Mouse (Mus musculus): ENCODE data around the gene Hoxb2.

Gene Hoxb2

DNA sequence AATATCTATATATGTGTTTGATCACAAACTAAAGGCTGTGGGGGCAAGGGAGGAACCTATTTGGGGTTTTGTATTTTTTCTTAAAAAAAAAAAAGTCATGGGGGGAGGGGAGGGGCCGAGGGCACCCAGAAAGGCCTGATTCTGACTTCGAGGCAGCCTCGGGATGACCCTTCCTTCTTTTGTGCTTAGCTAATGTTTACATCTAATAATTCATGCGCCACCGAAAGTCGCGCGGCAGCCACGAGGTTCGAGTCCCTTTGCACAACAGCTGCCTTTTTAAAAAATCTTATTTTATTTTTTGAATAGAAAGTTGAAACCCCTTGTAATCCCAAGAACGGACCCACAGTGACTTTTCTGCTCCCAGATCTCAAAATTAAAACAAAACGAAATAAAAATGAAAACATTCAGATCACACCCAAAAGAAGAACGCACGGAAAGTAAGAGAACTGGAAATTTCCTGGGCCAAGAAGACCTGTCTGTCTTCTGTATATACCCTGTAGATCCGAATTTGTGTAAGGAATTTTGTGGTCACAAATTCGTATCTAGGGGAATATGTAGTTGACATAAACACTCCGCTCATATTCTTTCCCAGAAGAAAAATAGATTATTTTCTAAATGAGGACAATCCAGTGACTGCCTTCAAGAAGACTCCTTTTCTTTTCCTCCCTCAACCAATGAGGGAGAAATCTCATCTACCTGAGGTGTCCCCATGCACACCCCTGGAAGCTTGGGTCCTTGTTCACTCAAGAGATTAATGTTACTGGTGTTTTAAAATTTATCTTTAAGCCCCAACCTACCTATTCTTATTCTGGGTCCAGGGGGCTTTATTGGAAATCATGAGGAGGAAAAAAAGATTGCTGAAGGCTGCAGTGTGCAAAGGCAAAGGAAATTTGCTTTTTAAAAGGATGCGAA, 33.4 kb upstream of the Hoxb2 start:
- no peak for DNase-seq (ENCODE audit: low read depth)

DNA sequence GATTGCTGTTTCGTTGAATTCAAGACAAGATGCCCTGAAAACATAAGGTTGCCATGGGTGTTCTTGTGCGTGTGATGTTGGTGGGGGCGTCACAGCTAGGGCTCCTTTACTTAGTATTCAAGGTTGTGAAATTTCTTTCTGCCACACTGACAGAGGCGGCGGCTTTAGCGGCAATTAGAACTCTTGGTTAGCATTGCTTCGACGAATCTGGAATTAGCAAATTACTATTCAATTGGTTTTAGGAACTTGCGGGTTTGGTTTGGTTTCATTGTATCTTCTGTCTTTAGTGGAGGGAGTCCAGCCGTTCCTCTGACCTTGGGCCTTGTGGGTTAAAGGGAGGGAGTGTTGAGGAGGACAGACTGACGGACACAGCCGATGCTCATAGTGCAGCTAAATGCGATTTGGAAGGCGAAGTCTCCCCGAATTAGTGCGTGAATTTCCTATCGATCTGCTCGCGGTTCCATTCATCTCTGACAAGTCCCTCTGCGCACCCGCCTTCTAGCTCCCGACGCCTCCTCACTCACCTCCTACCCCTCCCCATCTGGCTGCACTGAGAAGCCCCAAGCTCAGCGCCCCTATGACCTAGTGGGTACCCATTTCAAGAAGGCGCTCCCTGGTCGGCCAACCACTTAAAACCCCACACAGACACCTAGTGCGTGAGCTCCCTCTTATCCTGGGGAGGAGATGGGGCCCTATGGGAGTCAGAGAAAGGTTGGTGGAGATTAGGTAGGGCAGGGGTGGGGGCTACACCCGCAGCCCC, 32.5 kb upstream of the Hoxb2 start, which contains the start of gene Hoxb4:
Gene Hoxb4, plus strand, starts transcription at position 660 of the 760 bp plus-strand sequence.
- DNase-seq (ENCODE audit: low read depth) = no peak

DNA sequence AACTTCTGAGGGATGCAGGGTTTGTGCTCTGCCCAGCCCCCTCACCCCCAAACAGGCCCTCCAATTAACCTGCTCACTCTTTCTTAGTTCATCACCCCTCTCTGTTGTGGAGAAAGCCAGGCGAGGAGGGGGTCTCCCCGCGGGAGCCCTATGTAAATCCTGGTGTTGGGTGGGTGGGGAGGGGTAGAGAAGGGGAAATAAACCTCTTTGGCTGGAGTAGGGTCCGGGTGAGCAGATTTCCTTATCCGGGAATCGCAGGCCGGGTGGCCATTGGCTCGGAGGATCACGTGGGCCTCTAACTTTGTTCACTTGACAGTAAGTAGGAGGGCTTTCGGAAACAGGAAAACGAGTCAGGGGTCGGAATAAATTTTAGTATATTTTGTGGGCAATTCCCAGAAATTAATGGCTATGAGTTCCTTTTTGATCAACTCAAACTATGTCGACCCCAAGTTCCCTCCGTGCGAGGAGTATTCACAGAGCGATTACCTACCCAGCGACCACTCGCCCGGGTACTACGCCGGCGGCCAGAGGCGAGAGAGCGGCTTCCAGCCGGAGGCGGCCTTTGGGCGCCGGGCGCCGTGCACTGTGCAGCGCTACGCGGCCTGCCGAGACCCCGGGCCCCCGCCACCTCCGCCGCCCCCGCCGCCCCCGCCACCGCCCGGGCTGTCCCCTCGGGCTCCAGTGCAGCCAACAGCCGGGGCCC, 31.8 kb upstream of the Hoxb2 start:
- DNase-seq (ENCODE audit: low read depth) = no peak

DNA sequence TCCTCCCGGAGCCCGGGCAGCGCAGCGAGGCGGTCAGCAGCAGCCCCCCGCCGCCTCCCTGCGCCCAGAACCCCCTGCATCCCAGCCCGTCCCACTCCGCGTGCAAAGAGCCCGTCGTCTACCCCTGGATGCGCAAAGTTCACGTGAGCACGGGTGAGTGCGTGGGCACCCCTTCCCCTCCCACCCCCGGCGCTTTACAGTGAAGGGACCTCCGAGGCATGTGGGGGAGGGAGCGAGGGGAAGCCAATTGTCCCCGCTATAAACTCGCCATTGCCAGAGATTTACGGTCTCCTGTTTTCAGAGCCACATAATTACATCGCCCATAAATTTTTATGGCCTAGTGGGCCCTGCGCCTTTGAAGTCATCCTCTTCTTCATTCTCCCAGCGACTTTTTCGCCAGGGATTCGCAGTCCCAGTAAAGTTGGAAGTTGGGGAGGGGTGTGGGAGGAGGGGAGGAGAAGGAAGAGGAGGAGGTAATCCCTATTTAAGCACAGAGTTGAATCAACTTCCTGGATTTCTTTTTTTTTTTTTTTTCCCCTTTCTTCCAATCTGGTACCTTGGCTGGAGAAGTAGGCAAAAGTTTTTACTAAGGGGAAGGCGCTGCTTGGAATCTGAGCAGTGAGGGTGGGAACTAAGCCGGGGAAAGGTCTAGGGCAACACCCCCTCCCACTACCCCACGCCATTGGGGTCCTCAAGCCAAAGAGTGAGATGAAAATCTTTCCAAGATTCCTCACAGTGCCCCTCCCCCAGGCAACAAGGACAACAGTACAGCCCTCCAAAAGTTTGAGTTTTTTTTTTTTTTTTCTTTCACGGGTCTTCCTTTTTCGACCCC, 31.0 kb upstream of the Hoxb2 start:
- DNase-seq (ENCODE audit: low read depth) = no peak

DNA sequence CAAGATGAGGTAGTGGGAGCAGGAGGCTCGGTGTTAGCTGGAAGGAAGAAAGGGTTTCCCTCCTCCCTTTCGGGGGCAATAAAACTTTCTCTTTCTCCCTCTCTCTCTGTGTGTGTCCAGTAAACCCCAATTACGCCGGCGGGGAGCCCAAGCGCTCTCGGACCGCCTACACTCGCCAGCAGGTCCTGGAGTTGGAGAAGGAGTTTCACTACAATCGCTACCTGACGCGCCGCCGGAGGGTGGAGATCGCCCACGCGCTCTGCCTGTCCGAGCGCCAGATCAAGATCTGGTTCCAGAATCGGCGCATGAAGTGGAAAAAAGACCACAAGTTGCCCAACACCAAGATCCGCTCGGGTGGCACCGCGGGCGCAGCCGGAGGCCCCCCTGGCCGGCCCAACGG, 30.4 kb upstream of the Hoxb2 start:
- DNase-seq (ENCODE audit: low read depth) = no peak

DNA sequence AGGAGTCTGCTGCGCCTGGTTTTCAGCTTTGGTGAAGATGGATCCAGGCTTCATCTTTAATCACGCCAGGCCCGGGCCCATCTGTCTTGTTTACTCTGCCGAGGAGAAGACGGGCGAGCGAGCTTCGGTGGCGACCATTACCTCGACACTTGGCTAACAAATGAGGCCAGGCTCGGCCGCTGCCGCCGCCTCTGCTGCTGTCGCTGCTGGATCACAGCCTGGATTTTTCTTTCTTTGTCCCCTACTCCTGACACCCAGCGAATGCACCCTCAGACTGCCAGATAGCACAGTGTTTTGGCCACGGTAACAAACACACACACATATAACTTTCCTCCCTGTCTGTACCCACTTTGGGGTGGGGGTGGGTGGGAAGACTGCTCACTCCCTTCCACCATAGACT, 29.6 kb upstream of the Hoxb2 start:
- DNase-seq (ENCODE audit: low read depth) = no peak

DNA sequence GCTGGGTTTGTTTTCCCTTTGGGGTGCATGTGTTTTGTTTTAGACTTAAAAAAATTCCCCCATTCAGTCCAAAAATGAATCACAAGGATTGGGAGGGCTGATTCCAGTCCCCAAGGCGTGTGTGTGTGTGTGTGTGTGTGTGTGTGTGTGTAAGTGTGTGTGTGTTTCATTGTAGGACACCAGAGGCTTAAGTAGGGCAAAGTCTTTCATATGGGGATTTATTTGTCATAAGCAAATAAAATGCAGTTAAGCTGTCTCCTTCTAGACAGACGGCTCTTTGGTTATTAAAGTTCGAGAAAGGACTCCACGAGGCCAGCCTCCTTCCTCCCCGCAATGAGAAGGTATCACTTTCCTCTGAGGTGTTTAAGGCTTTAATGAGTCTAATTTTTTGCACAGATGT, 28.5 kb upstream of the Hoxb2 start:
- no peak for DNase-seq (ENCODE audit: low read depth)

DNA sequence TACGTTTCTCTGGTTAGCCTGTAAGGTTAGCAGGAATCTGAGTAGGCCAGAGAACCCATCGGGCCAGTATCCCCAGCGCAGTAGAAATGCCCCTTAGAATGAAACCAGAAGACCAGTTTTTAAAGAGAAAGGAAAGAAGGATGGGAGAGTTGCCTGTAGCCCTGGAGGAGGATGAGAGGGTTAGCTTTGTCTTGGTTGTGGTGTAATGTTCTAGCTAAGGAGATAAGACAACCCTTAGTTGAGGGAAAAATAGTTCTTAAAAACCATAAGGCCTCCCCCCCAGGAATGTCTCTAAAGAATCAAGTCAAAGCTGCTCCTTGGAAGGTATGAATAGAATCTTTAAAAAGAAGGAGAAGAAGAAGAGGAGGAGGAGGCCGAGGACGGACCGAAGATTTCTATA, 27.6 kb upstream of the Hoxb2 start:
- no peak for DNase-seq (ENCODE audit: low read depth)

DNA sequence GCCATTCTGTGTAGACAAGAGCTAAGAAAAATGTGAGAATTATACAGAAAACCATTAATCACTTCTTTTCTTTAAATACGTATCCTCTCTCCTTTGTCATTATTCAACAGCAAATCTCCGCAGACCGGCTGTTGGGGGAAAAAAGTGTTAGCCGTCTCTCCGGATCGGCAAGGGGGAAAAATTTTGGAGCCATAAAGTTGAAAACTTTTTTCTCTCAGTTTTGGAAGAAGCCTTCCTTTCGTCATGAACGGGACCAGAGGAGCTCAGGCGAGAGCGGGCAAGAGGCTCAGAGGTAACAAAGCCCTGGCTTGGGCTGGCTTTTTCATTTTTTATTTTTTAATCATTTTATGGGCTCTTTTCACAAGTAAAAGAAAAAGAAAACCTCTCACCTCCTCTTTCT, 27.2 kb upstream of the Hoxb2 start, which contains the start of gene Hoxb3:
Gene Hoxb3, plus strand, starts transcription at position 173 of the 400 bp plus-strand sequence.
- DNase-seq (ENCODE audit: low read depth) = no peak

DNA sequence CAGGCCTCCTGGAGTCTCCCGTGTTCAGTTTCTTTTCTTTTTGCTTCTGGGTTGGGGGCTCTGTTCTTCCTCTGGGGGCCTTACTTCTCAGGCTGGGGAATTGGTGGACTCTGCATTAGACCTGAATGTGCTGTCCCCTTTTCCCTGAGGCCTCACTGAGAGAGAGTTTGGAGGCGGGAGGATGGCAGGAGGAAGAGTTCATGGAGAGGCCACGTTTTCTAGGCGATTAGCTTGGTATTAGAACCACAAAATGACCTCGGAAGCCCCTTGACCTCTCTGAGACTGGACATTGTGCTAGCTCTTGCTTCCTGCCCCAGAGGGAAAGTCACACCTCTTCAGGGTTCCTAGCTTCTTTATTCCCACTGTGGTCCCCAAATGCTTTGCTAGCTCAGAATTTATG, 26.2 kb upstream of the Hoxb2 start:
- no peak for DNase-seq (ENCODE audit: low read depth)

DNA sequence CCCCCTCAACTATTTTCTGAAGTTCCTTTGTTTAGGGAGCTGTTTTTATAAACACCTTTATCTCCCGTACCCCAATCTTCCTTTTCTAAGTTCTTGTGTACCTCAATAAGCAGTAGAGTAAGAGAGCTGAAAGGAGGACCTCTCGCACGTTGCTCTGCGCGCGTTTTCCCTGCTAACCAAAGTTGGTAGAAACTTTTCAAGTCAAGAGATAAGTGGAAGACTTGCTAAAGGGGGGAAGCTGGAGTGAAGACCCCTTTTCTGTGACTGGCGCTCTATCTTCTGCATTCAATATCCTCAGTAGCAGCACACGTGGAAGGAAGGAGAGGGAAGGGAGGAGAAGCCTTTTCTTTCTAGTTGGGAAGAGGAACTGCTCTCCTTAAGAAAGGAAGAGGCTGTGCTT, 25.4 kb upstream of the Hoxb2 start:
- DNase-seq (ENCODE audit: low read depth) = no peak

DNA sequence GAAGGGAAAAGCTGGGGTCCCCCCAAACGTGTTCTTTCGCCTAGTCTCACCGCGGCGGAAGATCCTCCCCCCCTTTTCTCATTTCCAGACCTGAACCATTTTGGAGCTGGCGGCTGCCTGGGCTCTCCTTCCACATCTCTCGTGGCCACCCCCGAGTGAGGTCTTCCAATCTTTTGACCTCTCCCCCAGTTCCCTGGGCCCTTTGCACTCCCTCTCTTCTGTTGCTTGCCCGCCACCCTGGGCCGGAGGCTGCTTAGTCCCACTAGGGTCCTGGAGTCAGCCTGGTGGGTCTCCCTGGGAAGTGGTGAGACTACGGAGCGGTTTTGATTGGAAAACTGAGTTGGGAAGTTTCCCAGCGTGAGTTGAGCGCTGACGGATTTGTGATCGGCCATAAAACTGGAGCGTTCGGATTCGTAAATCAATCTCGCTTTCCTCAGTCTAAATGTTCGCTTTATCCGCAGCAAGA, 24.5 kb upstream of the Hoxb2 start:
- DNase-seq (ENCODE audit: low read depth) = no peak

DNA sequence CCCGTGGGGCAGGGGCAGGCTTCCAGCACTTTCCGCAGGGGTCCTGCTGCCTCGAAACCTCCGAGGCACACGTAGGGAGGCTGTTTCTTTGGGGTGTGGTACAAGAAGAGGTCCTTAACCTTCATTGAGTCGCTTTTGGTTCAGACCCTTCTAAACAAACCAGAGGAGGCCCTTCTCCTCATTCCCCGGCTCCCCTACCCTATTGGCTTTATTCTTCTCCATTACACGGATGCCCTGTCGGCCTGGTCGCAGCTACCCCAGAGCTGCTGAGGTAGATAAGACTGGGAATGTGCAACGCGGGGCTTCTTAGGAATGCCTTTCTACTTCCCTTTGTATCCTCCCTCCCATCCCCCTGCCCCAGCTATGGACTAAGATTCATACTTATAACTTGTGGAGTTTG, 23.6 kb upstream of the Hoxb2 start:
- DNase-seq (ENCODE audit: low read depth) = no peak

DNA sequence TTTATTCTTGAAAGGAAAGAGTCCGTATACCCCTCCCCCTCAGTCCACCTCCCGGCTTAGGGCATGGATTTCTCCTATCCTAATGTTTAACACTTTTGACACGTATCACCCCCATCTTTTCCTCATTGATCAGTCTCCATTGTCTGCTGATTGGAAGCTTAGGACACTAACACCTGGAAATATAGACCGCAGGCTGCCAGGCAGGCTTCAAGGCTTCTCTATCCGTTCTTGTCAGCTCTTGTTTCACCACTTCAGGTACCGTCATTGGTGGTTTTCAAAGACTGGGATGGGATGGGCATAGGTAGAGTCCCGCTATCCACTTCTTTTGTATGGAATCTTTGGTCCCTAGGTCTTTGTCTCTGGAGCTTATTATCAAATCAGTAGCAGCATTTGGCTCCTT, 23.2 kb upstream of the Hoxb2 start:
- no peak for DNase-seq (ENCODE audit: low read depth)

DNA sequence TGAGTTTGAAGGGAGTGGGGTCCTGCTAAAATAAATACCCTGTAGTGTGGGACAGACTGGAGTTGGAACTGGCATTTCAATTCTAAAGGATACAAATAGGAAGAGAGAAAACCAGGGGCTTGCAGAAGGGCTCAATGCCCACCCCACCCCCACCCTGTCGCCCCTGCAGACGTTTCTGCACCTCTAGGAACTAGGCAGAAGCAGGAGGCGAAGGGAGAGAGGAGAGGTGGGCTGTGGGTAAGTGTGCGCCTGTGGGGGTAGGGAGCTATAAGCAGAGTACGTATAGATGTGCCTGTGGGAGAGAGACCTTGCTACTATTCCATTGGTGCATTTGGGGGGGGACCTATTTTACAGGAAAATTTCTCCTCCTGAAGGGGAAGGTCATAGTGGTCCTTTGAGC, 22.6 kb upstream of the Hoxb2 start:
- DNase-seq (ENCODE audit: low read depth) = no peak

DNA sequence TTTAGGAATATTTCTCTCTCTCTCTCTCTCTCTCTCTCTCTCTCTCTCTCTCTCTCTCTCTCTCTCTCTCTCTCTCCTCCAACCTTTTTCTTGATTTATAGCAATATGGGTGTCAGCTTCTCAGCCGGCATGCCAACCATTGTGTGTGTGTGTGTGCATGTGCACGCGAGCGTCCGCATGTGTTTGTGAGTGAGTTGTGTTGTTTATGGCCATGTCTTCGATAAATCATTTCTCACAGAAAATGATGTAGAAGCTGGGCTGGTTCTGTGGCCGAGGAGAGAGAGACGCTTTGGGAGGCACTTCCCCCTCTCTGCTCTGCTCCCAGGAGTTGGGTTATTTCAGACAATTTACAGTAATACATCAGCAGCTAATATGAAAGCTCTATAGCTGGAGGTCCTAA, 21.7 kb upstream of the Hoxb2 start:
- no peak for DNase-seq (ENCODE audit: low read depth)

DNA sequence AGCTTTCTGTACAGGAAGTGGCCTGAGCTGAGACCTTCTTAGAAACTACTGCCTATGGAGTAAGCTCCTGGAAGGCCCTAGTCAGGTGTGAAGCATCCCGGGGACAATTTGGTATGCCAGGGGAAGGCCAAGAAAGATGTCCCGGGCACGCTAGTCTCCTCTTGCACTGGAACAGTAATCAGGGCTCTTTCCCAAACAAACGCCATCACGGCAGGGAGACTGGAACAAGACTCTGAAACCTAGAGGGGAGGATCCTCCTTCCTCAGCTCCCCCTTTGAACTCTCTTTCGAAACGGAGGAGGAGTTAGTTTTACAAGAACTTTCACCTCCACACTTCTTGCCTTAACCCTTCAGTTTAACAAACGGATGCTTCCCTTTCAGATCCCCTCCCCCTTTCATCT, 18.2 kb upstream of the Hoxb2 start:
- no peak for DNase-seq (ENCODE audit: low read depth)

DNA sequence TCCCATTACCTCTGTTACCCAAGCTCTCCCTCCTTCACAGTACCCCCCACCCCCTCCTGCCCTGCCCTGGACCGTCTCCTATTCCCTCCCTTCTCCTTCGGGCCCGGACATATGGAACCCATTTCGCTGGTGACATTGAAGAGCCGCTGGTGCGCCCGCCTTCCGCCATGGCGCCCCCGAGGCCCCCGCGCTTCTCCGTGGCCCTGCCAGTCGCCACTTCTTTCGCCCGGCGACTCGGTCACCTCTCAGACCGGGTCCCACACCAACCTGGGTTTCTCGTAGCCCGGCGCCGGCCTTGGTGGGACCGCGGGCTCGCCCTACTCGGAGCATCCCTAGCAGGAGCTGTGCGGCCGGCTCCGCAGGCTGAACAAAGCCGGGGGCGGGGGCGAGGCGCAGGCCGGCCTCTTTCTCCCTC, 17.7 kb upstream of the Hoxb2 start:
- no peak for DNase-seq (ENCODE audit: low read depth)

DNA sequence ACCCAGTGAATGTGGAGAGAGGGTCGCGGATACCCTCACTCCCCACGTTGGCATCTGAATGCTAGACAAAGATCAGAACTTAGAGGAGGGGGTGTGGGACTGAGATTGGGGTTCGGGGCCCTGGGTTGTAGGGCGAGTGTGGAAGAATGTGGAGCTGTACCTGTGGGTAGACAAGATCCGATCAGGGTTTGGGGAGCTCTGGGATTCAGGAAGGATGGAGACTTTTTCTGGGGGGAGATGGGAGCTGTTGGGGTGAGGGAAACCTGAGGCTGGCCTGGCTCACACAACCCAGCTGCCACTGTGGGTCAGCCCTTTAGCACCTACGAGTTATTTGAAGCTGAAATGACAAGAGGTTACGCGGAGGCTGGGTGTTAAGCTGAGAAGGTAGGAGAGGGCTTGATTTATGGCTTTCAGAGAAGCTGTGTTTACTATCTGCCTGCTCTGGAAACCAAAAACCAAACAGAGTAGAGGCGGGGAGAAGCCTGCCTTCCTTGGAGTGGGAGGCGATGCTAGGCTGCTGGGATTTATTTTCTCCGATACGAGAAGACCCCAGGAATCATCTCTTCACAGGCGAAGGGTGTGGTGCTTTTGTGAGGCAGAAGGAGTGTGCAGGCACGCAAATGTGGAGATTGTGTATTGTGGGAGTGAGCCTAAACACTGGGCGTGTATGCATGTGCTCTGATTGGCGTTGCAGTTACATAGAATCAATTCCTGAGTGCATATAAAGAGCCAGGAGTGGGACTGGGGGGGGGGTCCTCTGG, 16.9 kb upstream of the Hoxb2 start:
- DNase-seq (ENCODE audit: low read depth) = no peak

DNA sequence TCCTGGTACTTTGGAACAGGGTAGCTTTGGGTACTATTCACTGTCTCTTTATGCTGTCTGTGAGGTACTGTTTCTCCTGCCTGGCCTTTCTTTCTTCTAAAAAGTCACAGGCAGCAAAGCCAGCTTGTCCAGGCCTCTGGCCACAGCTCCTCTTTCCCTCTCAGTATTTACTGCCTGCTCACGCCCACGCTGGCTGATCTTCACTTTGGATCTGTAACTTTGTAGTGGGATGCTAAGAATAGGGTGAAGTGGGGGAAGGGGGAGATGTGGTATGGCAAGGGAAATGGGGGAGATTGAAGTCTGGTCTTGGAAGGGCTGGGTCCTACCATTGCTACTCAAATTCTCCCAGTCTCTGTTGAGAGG, 16.3 kb upstream of the Hoxb2 start:
- no peak for DNase-seq (ENCODE audit: low read depth)

DNA sequence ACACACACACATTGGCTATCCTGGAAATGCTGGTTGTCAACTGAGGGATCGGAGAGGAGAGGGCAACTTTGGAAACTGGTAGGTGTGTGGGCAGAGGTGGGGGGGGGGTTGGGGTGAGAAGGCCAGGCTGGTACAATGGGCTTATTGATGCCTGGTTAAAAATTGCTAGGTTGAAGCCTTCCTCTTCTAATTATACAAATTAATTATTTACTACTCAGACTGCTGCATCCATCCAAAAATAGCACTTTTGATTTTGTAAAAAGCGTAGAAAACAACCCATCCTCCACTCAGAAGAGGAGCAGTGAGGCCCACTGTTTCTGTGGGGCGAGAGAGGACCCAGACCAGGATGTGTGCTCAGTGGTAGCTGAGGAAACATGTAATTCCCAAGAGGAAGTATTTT, 15.3 kb upstream of the Hoxb2 start:
- DNase-seq (ENCODE audit: low read depth) = no peak
